Mouse (Mus musculus) lung, embryonic 16.5 days (tissue): ENCODE measurements around the gene Trdn. TPM values are rescaled to one million over a fixed set of nuclear protein-coding genes. Genes with fewer than 3 reads are reported as not detected.

ENCODE experiments used
- ATAC-seq: fragments of 200-750 bp; cut with Nextera tagmentation; 2 replicates; pipeline ENCODE4 v1.8.0; 2017; ENCODE audit warnings: low read depth, mild to moderate bottlenecking, moderate library complexity
- H3K27ac ChIP-seq: fragments of 300-500 bp; sonication (generic); 2 replicates; pipeline ENCODE4 v1.5.1; 2014; ENCODE audit warnings: mild to moderate bottlenecking, control low read depth, low read length
- H3K27me3 ChIP-seq: fragments of 300-500 bp; sonication (generic); 2 replicates; pipeline ENCODE4 v1.6.1; 2014; ENCODE audit warnings: low read depth, low read length, mixed read lengths; ENCODE audit not compliant: control insufficient read depth, insufficient read depth
- H3K36me3 ChIP-seq: fragments of 300-500 bp; sonication (generic); 2 replicates; pipeline ENCODE4 v1.6.1; 2014; ENCODE audit warnings: low read length; ENCODE audit not compliant: control insufficient read depth, insufficient read depth
- H3K4me1 ChIP-seq: fragments of 300-500 bp; sonication (generic); replicated peaks from 2 replicates; pipeline ENCODE4 v1.6.1; 2014; ENCODE audit warnings: low read length, mixed read lengths; ENCODE audit not compliant: control insufficient read depth, insufficient read depth
- H3K4me2 ChIP-seq: fragments of 300-500 bp; sonication (generic); 2 replicates; pipeline ENCODE4 v1.6.1; 2014; ENCODE audit warnings: low read depth, low read length, control low read depth
- H3K4me3 ChIP-seq: fragments of 300-500 bp; sonication (generic); 2 replicates; pipeline ENCODE4 v1.5.1; 2014; ENCODE audit warnings: mild to moderate bottlenecking, low read length, control low read depth
- H3K9ac ChIP-seq: fragments of 300-500 bp; sonication (generic); 2 replicates; pipeline ENCODE4 v1.6.1; 2014; ENCODE audit warnings: low read length, control low read depth
- H3K9me3 ChIP-seq: fragments of 300-500 bp; sonication (generic); 2 replicates; pipeline ENCODE4 v1.6.1; 2016; ENCODE audit warnings: low read length; ENCODE audit not compliant: control insufficient read depth
- WGBS: fragments of 180-500 bp; shearing (Covaris S2); extraction: QIAGEN DNeasy Blood & Tissue Kit; methylation state at CpG from one replicate; pipeline ENCODE4 v1.1.7; 2014; 5-methylcytosine and 5-hydroxymethylcytosine counted together
- polyA plus RNA-seq: library from polyadenylated mRNA; unstranded; fragments of >200 nt; fragmentation: Nextera tagmentation; extraction: Ambion mirVana; gene quantifications from 2 replicates; pipeline ENCODE4 v1.2.1, GENCODE M21; 2015

Trdn gene
- polyA plus RNA-seq: 9.1 and 9.2 TPM in 2 replicates

DNA sequence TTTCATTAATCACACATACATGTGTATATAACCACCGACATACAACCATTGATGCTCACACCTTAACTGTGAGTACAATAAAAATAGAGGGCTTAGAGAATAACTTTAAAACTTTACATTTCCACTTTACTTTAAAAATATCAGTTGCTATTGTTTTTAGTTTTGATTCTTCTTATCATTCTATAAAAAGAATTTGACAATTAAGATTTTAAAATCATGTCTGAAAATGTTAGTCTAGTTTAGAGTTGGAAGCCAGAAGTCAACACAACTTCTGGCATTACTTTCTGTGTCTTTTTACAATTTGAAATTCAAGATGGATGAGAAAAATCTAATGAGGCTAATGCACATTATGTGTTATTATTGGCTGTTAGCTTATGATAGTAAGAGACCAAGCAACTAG is at the start of gene Trdn:
TSS of gene Trdn (plus strand) at position 301 of the 400 bp plus-strand sequence.
- Histone ChIP-seq H3K27me3 (no peaks in the 10 kb centered on the region), H3K4me1 (no peaks in the 10 kb centered on the region), H3K9me3 (no peaks in the 10 kb centered on the region), H3K9ac (no peak within 1 kb of the TSS), H3K27ac (no peak within 1 kb of the TSS), H3K4me2 (no peak within 1 kb of the TSS), H3K4me3 (no peak within 1 kb of the TSS), H3K36me3 (no peaks in the 10 kb centered on the region)
- WGBS: 66% methylated on average over 1 of the region's 1 CpGs
- no peak for ATAC-seq

DNA sequence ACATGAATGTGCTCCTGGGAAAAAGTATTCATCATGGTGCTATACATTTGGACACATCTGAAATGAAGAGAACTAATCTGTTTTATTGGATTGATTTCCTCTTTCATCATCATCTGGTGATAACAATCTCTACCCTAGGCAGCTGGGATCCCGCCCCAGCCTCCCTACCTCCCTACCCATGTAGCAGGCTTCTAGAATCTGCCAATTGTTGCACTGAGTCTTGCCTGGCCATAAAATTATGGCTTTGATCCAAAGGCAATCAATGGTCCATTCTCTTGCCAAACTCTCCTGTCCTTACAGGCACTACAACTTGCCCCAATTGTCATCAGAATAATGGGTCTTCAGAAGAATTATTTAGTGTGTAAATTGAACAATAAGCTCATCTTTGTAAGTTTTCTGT is 19.6 kb upstream of the Trdn start:
- no peak for ATAC-seq

DNA sequence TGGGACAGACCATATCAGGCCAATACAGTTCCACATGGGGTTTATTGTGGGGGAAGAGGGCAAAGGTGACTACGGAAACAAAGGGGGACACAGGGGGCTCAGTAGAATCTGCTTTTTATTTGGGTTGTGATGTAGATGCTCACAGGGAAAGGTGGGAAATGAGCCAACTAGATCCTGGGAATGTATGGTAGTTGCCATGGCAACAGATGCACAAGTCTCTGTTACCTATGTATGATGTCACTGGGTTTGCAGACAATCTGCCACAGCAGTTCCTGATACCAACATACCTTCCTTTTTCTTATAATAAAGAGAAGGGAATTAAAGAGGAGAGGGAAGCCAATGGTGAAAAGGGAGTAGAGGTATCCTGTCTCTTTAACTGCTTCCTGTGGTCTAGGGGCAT is 14.8 kb upstream of the Trdn start:
- H3K27ac ChIP-seq: no peak overlapping the region
- WGBS: 90% methylated on average over 1 of the region's 1 CpGs
- no peaks in the 10 kb centered on the region for H3K4me1 ChIP-seq
- no peaks in the 10 kb centered on the region for H3K27me3 ChIP-seq
- H3K36me3 ChIP-seq: no peaks in the 10 kb centered on the region
- H3K9me3 ChIP-seq: no peaks in the 10 kb centered on the region
- no peak overlapping the region for H3K4me3 ChIP-seq
- ATAC-seq: no peak
- no peak overlapping the region for H3K4me2 ChIP-seq
- H3K9ac ChIP-seq: no peak overlapping the region

More for the DNA sequence above, 19.6 kb upstream of the Trdn start:
- Histone ChIP-seq H3K27ac (no peak overlapping the region), H3K9ac (no peak overlapping the region), H3K4me2 (no peak overlapping the region), H3K36me3 (no peaks in the 10 kb centered on the region), H3K4me3 (no peak overlapping the region), H3K9me3 (no peaks in the 10 kb centered on the region), H3K27me3 (no peaks in the 10 kb centered on the region), H3K4me1 (no peaks in the 10 kb centered on the region)
- 86% methylated on average over 1 of the region's 1 CpGs for WGBS

DNA sequence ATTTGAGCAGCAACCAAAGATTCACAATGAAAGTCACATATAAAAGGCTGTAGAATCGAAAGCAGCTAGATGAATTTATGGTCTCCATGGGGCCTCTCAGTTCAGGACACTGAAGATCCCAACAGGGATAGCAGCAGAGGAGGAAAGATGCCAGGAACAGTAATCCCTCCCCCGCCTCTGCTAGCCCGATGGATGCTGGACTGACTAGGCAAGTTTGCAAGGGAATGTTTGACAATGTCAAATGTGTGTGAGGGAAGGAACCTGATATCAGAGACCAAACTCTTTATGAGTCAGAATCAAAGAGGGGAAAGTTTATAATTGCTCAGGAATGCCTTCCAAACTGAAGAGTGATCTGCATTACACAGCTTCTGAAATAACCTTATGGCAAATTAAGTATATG is 7.2 kb upstream of the Trdn start:
- no peak overlapping the region for H3K27ac ChIP-seq
- H3K27me3 ChIP-seq: no peaks in the 10 kb centered on the region
- no peaks in the 10 kb centered on the region for H3K36me3 ChIP-seq
- WGBS: 62% methylated on average over 3 of the region's 3 CpGs
- no peaks in the 10 kb centered on the region for H3K9me3 ChIP-seq
- H3K4me2 ChIP-seq: no peak overlapping the region
- H3K4me1 ChIP-seq: no peaks in the 10 kb centered on the region
- no peak overlapping the region for H3K4me3 ChIP-seq
- no peak for ATAC-seq
- no peak overlapping the region for H3K9ac ChIP-seq

DNA sequence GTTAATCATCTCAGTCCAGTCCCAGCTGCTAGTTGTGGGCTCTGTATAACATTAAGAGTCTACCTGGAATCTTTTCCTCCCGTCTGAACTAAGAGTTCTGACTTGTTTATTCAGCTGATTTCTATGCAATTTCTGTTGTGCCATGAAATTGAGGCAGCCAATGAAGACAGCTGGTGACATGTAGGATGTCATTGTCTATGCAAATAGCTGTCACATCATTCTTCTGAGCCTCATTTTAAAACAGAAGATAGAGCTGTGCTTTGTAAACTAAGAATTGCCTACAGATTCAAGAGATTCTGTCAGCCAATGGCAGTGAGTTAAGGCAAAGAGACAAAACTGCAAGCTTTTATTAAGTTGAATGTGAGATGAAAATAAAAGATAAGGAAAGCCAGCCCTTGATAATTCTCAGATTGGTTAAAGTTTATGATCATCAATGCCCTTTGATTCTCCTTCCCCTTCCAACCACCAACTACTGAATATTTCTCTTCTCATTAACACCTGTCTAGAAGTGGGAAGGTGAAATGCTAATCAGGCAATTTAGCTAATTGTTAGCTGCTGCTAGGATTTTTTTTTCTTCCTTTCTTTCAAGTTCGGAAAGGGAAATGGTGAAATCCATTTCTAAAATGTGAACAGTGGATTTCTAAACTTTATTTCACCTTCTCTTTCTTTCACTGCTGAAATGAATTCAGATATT is 1.9 kb downstream of the Trdn start:
- no peak overlapping the region for H3K4me3 ChIP-seq
- no peaks in the 10 kb centered on the region for H3K27me3 ChIP-seq
- H3K9me3 ChIP-seq: no peaks in the 10 kb centered on the region
- no peak overlapping the region for H3K27ac ChIP-seq
- no peak overlapping the region for H3K9ac ChIP-seq
- no peaks in the 10 kb centered on the region for H3K36me3 ChIP-seq
- 54% methylated on average over 2 of the region's 2 CpGs for WGBS
- ATAC-seq: no peak
- H3K4me2 ChIP-seq: no peak overlapping the region
- no peaks in the 10 kb centered on the region for H3K4me1 ChIP-seq

DNA sequence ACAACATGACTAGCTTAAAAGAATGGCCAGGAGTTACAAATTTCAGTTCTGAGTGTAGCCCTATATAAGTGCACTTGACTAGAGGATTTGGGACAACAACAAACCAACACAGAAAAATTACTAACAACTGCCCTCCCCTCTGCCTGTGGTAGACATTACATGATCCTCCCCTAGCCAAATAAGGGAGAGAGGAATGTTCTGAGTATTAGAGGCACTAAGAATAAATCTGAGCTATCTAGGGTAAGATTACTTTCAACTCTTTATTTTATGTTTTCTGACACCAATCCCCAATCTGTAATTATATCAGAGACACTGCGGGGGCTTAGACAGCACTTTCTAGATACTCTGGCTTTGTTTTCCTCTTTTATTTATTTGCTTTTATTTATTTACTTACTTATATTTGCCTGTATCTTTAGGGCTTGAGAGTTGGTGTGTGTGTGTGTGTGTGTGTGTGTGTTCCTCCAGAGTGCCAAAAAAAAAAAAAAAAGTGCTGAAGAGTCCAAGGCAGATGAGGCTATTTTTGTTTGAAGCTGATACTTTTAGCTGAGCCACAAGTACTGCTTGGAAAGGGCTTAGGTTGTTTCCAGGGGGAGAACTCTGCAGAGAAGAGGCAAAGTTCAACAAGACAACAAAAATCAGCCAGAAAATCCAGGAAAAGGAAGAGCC is 2.7 kb downstream of the Trdn start:
- no peak for ATAC-seq
- Histone ChIP-seq H3K27ac (no peak overlapping the region), H3K27me3 (no peaks in the 10 kb centered on the region), H3K36me3 (no peaks in the 10 kb centered on the region), H3K4me3 (no peak overlapping the region), H3K4me1 (no peaks in the 10 kb centered on the region), H3K9ac (no peak overlapping the region), H3K9me3 (no peaks in the 10 kb centered on the region), H3K4me2 (no peak overlapping the region)
- WGBS: 81% methylated on average over 1 of the region's 1 CpGs

DNA sequence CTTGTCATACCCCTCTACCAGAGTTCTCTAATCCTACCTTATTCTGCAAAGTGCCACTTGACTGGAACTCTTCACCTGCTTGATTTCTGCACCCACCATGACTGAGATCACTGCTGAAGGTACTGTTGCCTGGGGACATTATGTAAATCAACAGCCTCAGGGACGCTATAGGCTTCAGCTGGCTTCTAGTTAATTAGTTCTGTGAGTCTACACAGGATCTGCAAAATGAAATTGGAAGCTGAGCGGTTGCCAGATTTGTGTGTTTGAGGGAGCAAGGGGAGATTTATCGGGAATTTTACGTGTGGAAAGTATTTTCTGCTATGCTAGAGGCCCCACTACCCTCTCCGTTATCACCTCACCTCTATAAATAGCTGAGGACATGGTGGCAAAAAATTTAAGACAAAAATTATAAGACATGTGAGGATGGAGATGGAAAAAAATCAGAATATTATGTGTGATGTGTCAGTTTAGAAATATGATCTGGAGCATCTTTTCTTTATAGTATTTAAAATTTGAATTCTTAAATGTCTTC is 3.3 kb downstream of the Trdn start:
- 58% methylated on average over 5 of the region's 5 CpGs for WGBS
- H3K27ac ChIP-seq: no peak overlapping the region
- no peak overlapping the region for H3K4me2 ChIP-seq
- no peak overlapping the region for H3K9ac ChIP-seq
- no peaks in the 10 kb centered on the region for H3K36me3 ChIP-seq
- H3K4me3 ChIP-seq: no peak overlapping the region
- no peaks in the 10 kb centered on the region for H3K27me3 ChIP-seq
- H3K9me3 ChIP-seq: no peaks in the 10 kb centered on the region
- H3K4me1 ChIP-seq: no peaks in the 10 kb centered on the region
- no peak for ATAC-seq

DNA sequence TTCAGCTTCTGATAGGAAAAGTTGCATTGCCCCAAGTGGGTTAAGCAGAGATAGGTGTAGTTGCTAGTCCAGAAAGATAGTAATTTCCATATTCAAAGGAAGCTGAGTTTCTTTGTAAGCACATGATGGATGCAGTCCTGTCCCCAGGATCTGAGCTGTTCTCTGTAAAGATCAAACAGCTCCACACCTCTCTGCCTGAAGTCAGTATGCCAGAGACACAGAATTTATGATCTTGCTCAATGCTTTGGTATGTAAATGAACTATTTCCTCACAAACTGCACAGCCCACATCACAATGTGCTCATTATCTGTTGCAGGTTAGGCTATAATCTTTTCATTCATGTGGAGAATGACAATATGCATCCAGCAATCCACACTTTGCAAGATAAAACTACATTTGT is 8.0 kb downstream of the Trdn start:
- Histone ChIP-seq H3K4me1 (no peaks in the 10 kb centered on the region), H3K27ac (no peak overlapping the region), H3K9me3 (no peaks in the 10 kb centered on the region), H3K4me2 (no peak overlapping the region), H3K9ac (no peak overlapping the region), H3K27me3 (no peaks in the 10 kb centered on the region), H3K36me3 (no peaks in the 10 kb centered on the region), H3K4me3 (no peak overlapping the region)
- no peak for ATAC-seq

DNA sequence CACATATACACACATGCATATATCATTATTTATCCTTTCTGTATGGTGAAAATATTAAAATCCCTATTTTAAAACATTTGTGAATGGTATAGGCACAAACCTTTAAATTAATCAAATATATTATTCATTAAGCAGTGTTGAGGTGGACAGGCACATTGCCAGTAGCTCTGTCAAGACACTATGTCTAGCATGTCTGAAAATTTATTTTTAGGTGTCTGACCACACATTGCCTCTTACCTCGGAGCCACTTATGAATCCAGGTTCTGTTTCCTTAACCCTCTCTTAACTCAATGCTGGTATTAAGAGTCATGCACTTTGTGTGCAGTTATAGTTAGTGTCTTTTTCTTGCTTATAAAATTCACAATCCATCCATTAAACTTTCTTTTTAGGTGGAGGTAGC is 12.0 kb downstream of the Trdn start:
- Histone ChIP-seq H3K36me3 (no peaks in the 10 kb centered on the region), H3K4me1 (no peaks in the 10 kb centered on the region), H3K4me3 (no peak overlapping the region), H3K27ac (no peak overlapping the region), H3K9me3 (no peaks in the 10 kb centered on the region), H3K4me2 (no peak overlapping the region), H3K27me3 (no peaks in the 10 kb centered on the region), H3K9ac (no peak overlapping the region)
- no peak for ATAC-seq
- 50% methylated on average over 1 of the region's 1 CpGs for WGBS
